Mouse (Mus musculus) hindbrain, embryonic 12.5 days (tissue): ENCODE results near the gene Mast4. TPM values are rescaled to one million over a fixed set of nuclear protein-coding genes. Genes with fewer than 3 reads are reported as not detected.

Experiments used
- ATAC-seq: fragments of 200-750 bp; cut with Nextera tagmentation; 2 replicates; pipeline ENCODE4 v1.8.0; 2017; ENCODE audit warnings: moderate TSS enrichment; ENCODE audit not compliant: low FRiP score
- H3K27ac ChIP-seq: fragments of 300-500 bp; sonication (generic); 2 replicates; pipeline ENCODE4 v1.5.1; 2016; ENCODE audit warnings: mild to moderate bottlenecking
- H3K27me3 ChIP-seq: fragments of 300-500 bp; sonication (generic); 2 replicates; pipeline ENCODE4 v1.6.1; 2016; ENCODE audit warnings: mild to moderate bottlenecking
- H3K36me3 ChIP-seq: fragments of 300-500 bp; sonication (generic); 2 replicates; pipeline ENCODE4 v1.6.1; 2016; ENCODE audit warnings: mild to moderate bottlenecking
- H3K4me1 ChIP-seq: fragments of 300-500 bp; sonication (generic); 2 replicates; pipeline ENCODE4 v1.6.1; 2016
- H3K4me2 ChIP-seq: fragments of 300-500 bp; sonication (generic); replicated peaks from 2 replicates; pipeline ENCODE4 v1.6.1; 2016; ENCODE audit warnings: mild to moderate bottlenecking
- H3K4me3 ChIP-seq: fragments of 300-500 bp; sonication (generic); 2 replicates; pipeline ENCODE4 v1.5.1; 2016; ENCODE audit warnings: mild to moderate bottlenecking
- H3K9ac ChIP-seq: fragments of 300-500 bp; sonication (generic); 2 replicates; pipeline ENCODE4 v1.6.1; 2016; ENCODE audit warnings: mild to moderate bottlenecking, moderate library complexity
- H3K9me3 ChIP-seq: fragments of 300-500 bp; sonication (generic); replicated peaks from 2 replicates; pipeline ENCODE4 v1.6.1; 2016; ENCODE audit warnings: mild to moderate bottlenecking
- WGBS: fragments of 180-500 bp; shearing (Covaris S2); methylation state at CpG from one replicate; pipeline ENCODE4 v1.1.7; 2016; 5-methylcytosine and 5-hydroxymethylcytosine counted together
- polyA plus RNA-seq: library from polyadenylated mRNA; unstranded; fragments of >200 nt; fragmentation: Nextera tagmentation; extraction: Ambion mirVana; gene quantifications from 2 replicates; pipeline ENCODE4 v1.2.1, GENCODE M21; 2016

The Mast4 gene
- polyA plus RNA-seq, 1 experiment from 2014 or later: 38.2 TPM

DNA sequence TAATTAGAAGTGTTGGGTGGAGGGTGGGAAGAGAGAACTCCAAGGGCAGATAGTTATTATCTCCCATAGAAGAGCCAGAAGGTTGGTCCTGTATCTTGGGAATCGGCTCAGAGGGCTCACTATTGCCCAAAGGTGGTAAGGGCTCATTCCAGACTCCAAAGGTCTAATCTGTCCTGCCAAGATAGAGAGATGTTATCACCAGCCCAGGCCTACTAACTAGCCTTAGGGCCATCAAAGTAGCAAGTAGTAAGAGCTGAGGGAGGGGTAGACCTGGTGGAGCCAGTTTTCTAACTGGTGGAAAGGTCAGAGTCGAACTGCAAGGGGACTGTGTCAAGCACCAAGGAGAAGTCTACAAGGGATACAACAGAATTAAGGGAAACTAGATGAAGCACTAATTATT, 470.2 kb downstream of the Mast4 start:
- H3K4me1 ChIP-seq: peaks cover 9% of the 10 kb centered on the region; the same call in 1 of the 2 replicates
- no peak overlapping the region for H3K4me2 ChIP-seq
- H3K27ac ChIP-seq: no peak overlapping the region
- 85% methylated on average over 2 of the region's 2 CpGs for WGBS
- H3K9me3 ChIP-seq: peaks cover 7% of the 10 kb centered on the region; the same call in 1 of the 2 replicates
- H3K36me3 ChIP-seq: no peaks in the 10 kb centered on the region
- no peaks in the 10 kb centered on the region for H3K27me3 ChIP-seq
- no peak overlapping the region for H3K9ac ChIP-seq
- no peak for ATAC-seq
- no peak overlapping the region for H3K4me3 ChIP-seq

DNA sequence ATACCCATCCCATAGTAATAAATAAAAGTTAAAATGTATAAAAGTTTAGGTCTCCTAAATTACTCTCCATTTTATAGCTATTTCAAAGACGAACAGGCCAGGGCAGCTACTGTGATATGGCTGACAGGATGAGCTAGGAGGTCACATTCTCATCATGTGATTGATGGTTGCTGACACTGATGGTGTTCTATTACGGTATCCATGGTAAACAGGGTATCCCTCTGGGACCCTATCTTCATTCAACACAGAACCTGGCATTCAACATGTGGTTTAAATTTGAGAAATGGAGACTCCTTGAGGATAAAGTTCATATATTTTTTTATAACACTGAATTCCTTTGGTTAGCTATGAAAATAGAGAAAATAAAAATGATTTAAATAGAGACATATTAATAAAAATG, 471.3 kb downstream of the Mast4 start:
- no peak overlapping the region for H3K4me2 ChIP-seq
- WGBS: 66% methylated on average over 2 of the region's 2 CpGs
- no peak overlapping the region for H3K4me3 ChIP-seq
- H3K9me3 ChIP-seq: 0 out of 2 replicates have a peak, but pooled peaks cover 2% of the 10 kb centered on the region
- H3K27ac ChIP-seq: no peak overlapping the region
- ATAC-seq: no peak
- no peak overlapping the region for H3K9ac ChIP-seq
- no peaks in the 10 kb centered on the region for H3K27me3 ChIP-seq
- H3K36me3 ChIP-seq: no peaks in the 10 kb centered on the region
- peaks cover 9% of the 10 kb centered on the region; the same call in 1 of the 2 replicates for H3K4me1 ChIP-seq

DNA sequence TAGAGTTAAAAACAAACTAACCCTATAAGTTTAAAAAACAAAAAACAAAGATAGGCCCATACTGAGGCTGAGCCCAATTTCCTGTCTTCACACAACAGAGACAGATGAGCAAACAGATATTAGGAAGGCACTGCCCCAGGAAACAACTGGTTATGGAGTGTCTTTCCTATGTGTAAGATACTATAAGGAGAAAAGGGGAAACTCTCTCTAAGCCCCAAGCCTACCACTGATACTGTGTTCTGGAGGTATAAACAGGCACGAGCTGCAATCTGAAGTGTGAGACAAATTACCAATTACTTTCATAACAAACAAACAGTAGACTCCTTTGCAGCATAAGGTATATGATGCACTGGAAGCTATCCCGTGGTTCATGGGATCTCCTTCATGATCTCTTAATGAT, 471.9 kb downstream of the Mast4 start:
- Histone ChIP-seq H3K4me2 (no peak overlapping the region), H3K9ac (no peak overlapping the region), H3K36me3 (no peaks in the 10 kb centered on the region), H3K4me1 (peaks cover 9% of the 10 kb centered on the region; the same call in 1 of the 2 replicates), H3K4me3 (no peak overlapping the region), H3K9me3 (no peaks in the 10 kb centered on the region), H3K27me3 (no peaks in the 10 kb centered on the region), H3K27ac (no peak overlapping the region)
- WGBS: 77% methylated on average over 2 of the region's 2 CpGs
- ATAC-seq: no peak

DNA sequence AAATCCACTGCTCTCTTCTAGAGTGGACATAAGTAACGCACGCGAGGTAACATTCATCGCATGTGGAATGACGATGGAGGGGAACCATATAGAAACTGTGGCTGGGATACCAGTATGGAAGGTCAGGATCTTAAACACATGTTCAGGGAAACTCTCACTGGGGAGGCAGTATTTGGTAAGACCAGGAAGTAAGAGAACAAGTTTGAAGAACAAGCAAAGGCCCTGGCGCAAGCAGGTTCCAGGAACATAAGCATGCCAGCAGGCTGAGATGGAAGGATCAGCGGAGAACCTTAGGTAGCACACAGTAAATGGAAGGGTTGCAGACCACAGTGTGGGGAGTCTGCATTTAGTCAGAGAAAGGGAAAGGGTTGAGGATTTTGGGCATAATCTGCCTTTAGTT, 473.6 kb downstream of the Mast4 start:
- WGBS: 94% methylated on average over 7 of the region's 7 CpGs
- no peaks in the 10 kb centered on the region for H3K27me3 ChIP-seq
- no peak for ATAC-seq

DNA sequence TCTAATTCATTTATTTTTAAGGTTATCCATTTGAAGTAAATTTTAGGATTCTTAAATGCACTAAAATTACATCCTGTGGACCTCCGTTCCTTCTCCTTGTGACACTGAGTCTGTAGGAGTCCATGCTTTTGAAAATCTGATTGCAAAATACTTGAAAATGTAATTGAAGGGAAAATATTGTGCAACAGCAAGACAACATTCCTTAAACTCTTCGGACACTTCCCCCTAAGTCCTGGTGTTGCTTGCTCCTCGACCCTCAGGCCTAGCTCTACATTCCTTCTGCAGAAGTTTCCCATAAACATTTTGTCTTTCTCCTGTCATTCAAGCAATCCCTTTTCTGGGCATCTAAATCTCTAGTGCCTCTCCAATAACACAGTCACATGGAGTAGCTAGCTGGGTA, 474.2 kb downstream of the Mast4 start:
- ATAC-seq: no peak
- H3K4me3 ChIP-seq: no peak overlapping the region
- no peaks in the 10 kb centered on the region for H3K9me3 ChIP-seq
- WGBS: 75% methylated on average over 3 of the region's 3 CpGs
- no peak overlapping the region for H3K4me2 ChIP-seq
- no peak overlapping the region for H3K9ac ChIP-seq
- H3K27ac ChIP-seq: no peak overlapping the region
- no peaks in the 10 kb centered on the region for H3K27me3 ChIP-seq
- no peaks in the 10 kb centered on the region for H3K36me3 ChIP-seq
- no peaks in the 10 kb centered on the region for H3K4me1 ChIP-seq

More for the DNA sequence above, 473.6 kb downstream of the Mast4 start:
- Histone ChIP-seq H3K9me3 (no peaks in the 10 kb centered on the region), H3K36me3 (no peaks in the 10 kb centered on the region), H3K9ac (no peak overlapping the region), H3K4me3 (no peak overlapping the region), H3K27ac (no peak overlapping the region), H3K4me2 (no peak overlapping the region), H3K4me1 (peaks cover under 1% of the 10 kb centered on the region; the same call in 1 of the 2 replicates)

DNA sequence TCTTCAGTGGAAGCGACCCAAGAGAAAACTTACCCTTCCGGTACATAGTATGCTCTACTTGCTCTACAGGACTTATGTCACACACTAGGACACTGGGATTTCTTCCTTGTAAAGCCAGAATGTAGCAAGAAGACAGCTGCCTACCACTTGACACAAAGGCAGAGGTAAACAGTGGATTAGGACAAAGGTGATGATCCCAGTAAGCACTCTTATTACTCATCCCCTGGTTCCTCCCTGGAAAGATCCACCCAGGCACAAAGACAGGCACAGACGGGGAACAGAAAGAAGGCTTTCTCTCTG, 476.8 kb downstream of the Mast4 start:
- H3K9me3 ChIP-seq: no peaks in the 10 kb centered on the region
- H3K27me3 ChIP-seq: no peaks in the 10 kb centered on the region
- no peak overlapping the region for H3K4me2 ChIP-seq
- H3K9ac ChIP-seq: no peak overlapping the region
- H3K4me3 ChIP-seq: no peak overlapping the region
- WGBS: 95% methylated on average over 3 of the region's 3 CpGs
- H3K36me3 ChIP-seq: no peaks in the 10 kb centered on the region
- ATAC-seq: no peak
- no peak overlapping the region for H3K27ac ChIP-seq
- H3K4me1 ChIP-seq: no peaks in the 10 kb centered on the region

DNA sequence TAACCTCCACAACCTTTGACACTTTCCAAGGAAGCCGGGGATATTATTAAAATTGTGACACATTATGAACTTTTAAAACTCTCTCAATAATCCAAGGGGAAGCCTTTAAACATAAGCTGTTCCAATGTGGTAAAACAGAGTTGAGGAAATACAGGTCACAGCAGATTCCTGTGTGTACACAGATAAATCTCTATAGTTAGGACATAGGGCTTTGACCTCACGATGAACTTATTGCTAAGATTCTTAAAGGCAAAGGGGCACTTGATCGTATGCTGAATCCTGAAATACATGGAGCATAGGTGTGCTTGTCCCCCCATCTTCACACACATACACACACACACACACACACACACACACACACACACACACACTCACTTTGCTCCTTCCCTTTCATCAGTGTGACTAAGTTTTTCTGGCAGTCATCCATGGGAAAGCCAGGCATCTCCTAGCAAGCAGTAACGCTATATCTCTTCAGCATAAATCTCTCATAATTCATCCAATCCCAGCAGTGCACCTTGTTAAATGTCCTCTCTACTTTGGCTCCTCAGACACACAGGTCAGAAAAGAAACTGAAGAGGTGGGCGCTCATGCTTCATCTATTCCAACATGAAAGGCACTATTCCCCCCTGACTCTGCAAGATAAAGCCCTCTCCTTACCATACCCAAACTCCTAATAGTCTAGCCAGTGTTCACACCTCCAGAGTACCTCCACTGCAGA, 477.3 kb downstream of the Mast4 start:
- 93% methylated on average over 5 of the region's 5 CpGs for WGBS

DNA sequence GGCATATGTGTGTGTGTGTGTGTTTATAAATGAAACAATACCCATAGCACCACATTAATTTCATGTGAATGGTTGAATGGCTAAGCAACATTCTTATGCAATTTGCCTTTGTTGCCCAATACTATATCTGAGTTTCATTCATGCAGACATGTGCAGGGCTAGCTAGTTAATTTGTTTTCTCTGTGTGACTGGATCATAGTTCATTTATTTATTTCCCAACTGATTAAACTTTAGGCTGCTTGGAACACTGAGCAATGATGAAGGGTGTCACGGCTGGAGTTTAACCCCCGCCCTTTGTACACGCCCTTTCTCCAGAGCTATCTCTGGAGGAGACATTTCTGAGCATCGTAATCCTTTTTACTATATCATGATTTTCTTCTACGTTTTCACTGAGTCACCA, 481.4 kb downstream of the Mast4 start:
- no peaks in the 10 kb centered on the region for H3K27me3 ChIP-seq
- 90% methylated on average over 5 of the region's 5 CpGs for WGBS
- no peak overlapping the region for H3K27ac ChIP-seq
- H3K9me3 ChIP-seq: no peaks in the 10 kb centered on the region
- H3K4me1 ChIP-seq: no peaks in the 10 kb centered on the region
- H3K4me2 ChIP-seq: no peak overlapping the region
- H3K9ac ChIP-seq: no peak overlapping the region
- H3K4me3 ChIP-seq: no peak overlapping the region
- no peak for ATAC-seq
- no peaks in the 10 kb centered on the region for H3K36me3 ChIP-seq

More for the DNA sequence above, 477.3 kb downstream of the Mast4 start:
- Histone ChIP-seq H3K9me3 (no peaks in the 10 kb centered on the region), H3K27ac (no peak overlapping the region), H3K4me2 (no peak overlapping the region), H3K4me3 (no peak overlapping the region), H3K36me3 (no peaks in the 10 kb centered on the region), H3K9ac (no peak overlapping the region), H3K4me1 (no peaks in the 10 kb centered on the region), H3K27me3 (no peaks in the 10 kb centered on the region)
- no peak for ATAC-seq

DNA sequence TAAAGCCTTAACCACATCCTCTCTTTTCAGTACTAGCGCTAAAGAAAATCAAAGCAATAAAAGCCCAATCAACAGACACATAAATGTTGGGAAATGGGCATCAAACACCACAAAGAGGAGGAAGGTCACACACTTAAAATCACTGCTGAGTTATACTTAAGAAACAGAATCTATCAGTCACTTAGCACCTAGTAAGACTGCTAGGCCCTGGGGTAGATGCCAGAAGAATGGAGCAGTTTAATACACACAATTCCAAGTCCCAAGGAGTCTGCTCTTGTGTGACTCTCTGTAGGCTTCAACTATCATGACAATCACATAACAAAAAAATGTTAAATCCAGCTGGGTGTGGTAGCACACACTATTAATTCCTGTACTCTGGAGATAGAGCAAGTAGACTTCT, 483.0 kb downstream of the Mast4 start:
- Histone ChIP-seq H3K9me3 (no peaks in the 10 kb centered on the region), H3K4me1 (no peaks in the 10 kb centered on the region), H3K27ac (no peak overlapping the region), H3K4me3 (no peak overlapping the region), H3K27me3 (no peaks in the 10 kb centered on the region), H3K4me2 (no peak overlapping the region), H3K36me3 (no peaks in the 10 kb centered on the region), H3K9ac (no peak overlapping the region)
- no peak for ATAC-seq
- WGBS: 100% methylated on average over 1 of the region's 1 CpGs

DNA sequence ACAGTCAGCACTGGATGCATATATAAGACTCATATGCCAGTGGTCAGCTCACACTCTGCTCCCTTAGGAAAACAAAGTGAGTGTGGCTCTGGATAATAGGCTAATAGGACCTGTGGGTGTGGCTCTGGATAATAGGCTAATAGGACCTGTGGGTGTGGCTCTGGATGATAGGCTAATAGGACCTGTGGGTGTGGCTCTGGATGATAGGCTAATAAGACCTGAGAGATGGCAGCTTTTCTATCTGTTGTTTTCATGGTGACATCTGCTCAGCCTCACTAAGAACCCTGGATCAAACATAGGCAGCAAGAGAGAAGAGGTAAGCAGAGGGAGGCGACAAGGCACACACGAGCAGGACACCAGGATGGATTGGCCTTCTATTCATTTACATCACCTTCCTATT, 483.7 kb downstream of the Mast4 start:
- Histone ChIP-seq H3K4me3 (no peak overlapping the region), H3K36me3 (no peaks in the 10 kb centered on the region), H3K4me1 (no peaks in the 10 kb centered on the region), H3K27ac (no peak overlapping the region), H3K27me3 (no peaks in the 10 kb centered on the region), H3K4me2 (no peak overlapping the region), H3K9me3 (no peaks in the 10 kb centered on the region), H3K9ac (no peak overlapping the region)
- WGBS: 83% methylated on average over 2 of the region's 2 CpGs
- ATAC-seq: no peak

DNA sequence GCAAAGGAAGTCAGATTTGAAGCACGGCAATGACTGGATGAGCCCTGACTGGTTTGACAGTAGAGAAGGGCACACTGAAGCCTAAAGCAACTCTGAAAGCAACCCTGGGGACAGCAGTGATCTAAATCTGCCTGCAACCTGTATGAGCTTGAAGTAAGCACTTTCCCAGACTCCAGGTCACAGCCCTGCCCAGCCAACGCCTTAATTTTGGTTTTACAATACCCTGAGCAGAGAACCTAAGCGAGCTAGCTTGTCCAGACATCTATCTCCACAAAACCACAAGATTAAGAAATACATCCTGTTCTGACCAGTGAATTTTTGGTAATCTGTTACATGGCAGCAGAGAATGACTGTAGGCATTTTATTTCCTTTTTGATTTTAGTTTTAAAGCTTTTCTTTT, 485.2 kb downstream of the Mast4 start:
- Histone ChIP-seq H3K9me3 (no peaks in the 10 kb centered on the region), H3K4me1 (no peaks in the 10 kb centered on the region), H3K36me3 (no peaks in the 10 kb centered on the region), H3K4me2 (no peak overlapping the region), H3K27ac (no peak overlapping the region), H3K27me3 (no peaks in the 10 kb centered on the region), H3K4me3 (no peak overlapping the region), H3K9ac (no peak overlapping the region)
- WGBS: 73% methylated on average over 3 of the region's 3 CpGs
- no peak for ATAC-seq

DNA sequence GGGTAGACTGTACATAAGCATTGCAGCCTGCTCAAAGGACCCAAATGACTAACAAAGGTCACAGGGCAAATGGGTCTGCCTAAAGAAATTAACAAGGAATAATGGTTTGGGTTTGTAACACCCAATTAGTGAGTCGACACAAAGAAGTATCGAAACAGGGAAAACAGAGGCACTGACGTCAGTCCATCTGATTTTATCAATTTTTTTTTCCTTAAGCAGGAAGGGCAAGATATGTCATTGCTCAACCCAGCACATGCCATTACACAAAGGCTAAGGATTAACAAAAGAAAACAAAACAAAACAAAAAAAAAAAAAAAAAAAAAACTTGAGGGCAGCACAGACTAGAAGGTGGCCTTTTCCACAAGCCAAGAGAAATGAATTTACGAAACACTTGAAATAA, 487.8 kb downstream of the Mast4 start:
- no peak for ATAC-seq

DNA sequence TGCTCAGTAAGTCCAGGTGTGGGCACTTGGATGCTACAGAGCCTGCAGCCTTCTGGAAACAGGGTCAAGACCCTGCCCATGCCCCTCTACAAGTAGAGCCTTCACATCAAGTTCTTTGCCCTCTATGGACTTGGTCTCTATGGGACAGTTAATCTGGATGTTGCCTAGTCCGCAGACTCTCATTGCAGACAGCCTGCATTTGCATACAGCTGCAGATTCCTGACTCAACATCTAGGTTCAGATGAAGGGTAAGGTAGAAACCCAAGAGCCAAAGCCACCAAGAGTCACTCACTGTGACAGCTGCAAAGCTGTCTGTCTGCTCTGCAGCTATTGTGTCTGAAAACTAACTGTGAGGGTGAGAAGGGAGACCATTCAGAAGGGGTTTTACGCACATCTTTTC, 491.6 kb downstream of the Mast4 start:
- Histone ChIP-seq H3K4me2 (no peak overlapping the region), H3K27ac (no peak overlapping the region), H3K27me3 (no peaks in the 10 kb centered on the region), H3K4me3 (no peak overlapping the region), H3K36me3 (no peaks in the 10 kb centered on the region), H3K4me1 (peaks cover 16% of the 10 kb centered on the region), H3K9me3 (no peaks in the 10 kb centered on the region), H3K9ac (no peak overlapping the region)
- ATAC-seq: no peak
- 61% methylated on average over 2 of the region's 2 CpGs for WGBS

More for the DNA sequence above, 487.8 kb downstream of the Mast4 start:
- Histone ChIP-seq H3K4me2 (no peak overlapping the region), H3K9me3 (no peaks in the 10 kb centered on the region), H3K9ac (no peak overlapping the region), H3K4me3 (no peak overlapping the region), H3K36me3 (no peaks in the 10 kb centered on the region), H3K27ac (no peak overlapping the region), H3K4me1 (peaks cover 9% of the 10 kb centered on the region), H3K27me3 (no peaks in the 10 kb centered on the region)
- WGBS: 79% methylated on average over 4 of the region's 4 CpGs
